Mouse (Mus musculus): Measurements from ENCODE around the gene Comt.

Comt gene

GRCm38 (mm10) chr16:18377203-18377602 is 49.4 kb downstream of the Comt start:
- in situ Hi-C loops (cut with MboI; ENCODE audit: unreplicated experiment in 2 of 2), result no loop called here

GRCm38 (mm10) chr16:18376297-18376954 is 50.2 kb downstream of the Comt start:
- in situ Hi-C loops (cut with MboI; ENCODE audit: unreplicated experiment in 2 of 2), result no loop called here

GRCm38 (mm10) chr16:18373632-18374031 is 53.0 kb downstream of the Comt start:
- in situ Hi-C loops (cut with MboI; ENCODE audit: unreplicated experiment in 2 of 2), result no loop called here

GRCm38 (mm10) chr16:18370197-18370596 is 56.5 kb downstream of the Comt start:
- in situ Hi-C loops (cut with MboI; ENCODE audit: unreplicated experiment in 2 of 2), result no loop called here

- in situ Hi-C loops (cut with MboI; ENCODE audit: unreplicated experiment in 2 of 2), result no loop called here
Measured at GRCm38 (mm10) chr16:18366849-18367248, 59.8 kb downstream of the Comt start.

GRCm38 (mm10) chr16:18362948-18363347 is 63.7 kb downstream of the Comt start:
- in situ Hi-C loops (cut with MboI; ENCODE audit: unreplicated experiment in 2 of 2), result no loop called here

- in situ Hi-C loops (cut with MboI; ENCODE audit: unreplicated experiment in 2 of 2), result no loop called here
Measured at GRCm38 (mm10) chr16:18360151-18360805, 66.4 kb downstream of the Comt start.

DNA sequence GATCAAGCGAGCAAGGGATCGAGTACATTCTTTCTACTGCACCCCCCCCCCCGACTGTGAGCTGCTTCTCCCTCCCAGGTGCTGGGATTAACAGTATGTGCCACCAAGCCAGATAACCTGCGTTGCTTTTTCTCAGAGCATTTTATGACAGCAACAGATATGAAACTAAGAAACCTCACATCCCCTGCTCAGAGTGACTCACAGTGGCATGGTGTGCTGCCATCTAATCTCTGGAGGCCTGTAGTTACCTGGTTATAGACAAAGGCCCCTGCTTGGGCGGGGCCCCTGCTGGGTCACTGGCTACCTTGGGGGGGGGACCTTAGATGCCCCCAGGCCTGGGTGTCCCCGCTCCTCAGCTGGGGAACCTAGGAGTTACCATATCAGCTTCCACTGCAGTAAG is 68.7 kb downstream of the Comt start:
- in situ Hi-C loops (cut with MboI; ENCODE audit: unreplicated experiment in 2 of 2), result loop anchor here in 1 of 2 experiments (10.0 kb wide), 1 partner anchor 47 kb away; no protein-coding TSS in a partner anchor

DNA sequence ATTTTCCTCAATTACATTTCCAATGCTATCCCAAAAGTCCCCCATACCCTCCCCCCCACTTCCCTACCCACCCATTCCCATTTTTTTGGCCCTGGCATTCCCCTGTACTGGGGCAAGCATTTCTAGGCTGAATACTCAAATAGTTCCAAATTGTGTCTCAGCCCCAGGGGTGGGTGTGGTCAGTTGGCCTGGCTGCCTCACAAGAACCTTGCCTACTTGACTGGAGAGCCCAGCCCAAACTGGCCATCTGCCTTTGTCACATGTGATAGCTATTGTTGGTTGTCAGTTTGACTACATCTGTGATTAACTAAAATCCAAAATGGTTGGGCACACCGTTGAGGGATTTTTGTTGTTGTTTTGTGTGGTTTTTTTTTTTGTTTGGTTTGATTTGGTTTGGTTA is 69.7 kb downstream of the Comt start:
- in situ Hi-C loops (cut with MboI; ENCODE audit: unreplicated experiment in 2 of 2), result loop anchor here in 1 of 2 experiments (10.0 kb wide), 1 partner anchor 48 kb away; no protein-coding TSS in a partner anchor
